Mouse (Mus musculus) forebrain, embryonic 14.5 days (tissue): ENCODE data around the gene Ccl21b. TPM values are rescaled to one million over a fixed set of nuclear protein-coding genes. Genes with fewer than 3 reads are reported as not detected.
"Not testable (repeated sequence)": the region's sequence is repeated elsewhere in the genome, so short reads cannot be mapped to it uniquely, and the experiment has no call there.

ENCODE experiments used
- ATAC-seq: fragments of 200-750 bp; cut with Nextera tagmentation; 2 replicates; pipeline ENCODE4 v1.8.0; 2017; ENCODE audit warnings: mild to moderate bottlenecking, moderate library complexity
- DNase-seq: peaks from one replicate; pipeline ENCODE4 v3.0.0-alpha.2; 2015; ENCODE audit warnings: low spot score
- H3K27ac ChIP-seq: fragments of 300-500 bp; sonication (generic); 2 replicates; pipeline ENCODE4 v1.5.1; 2014; ENCODE audit warnings: low read depth, mild to moderate bottlenecking, control low read depth, low read length, moderate library complexity
- H3K27me3 ChIP-seq: fragments of 300-500 bp; sonication (generic); replicated peaks from 2 replicates; pipeline ENCODE4 v1.6.1; 2014; ENCODE audit warnings: low read length, control low read depth, mixed read lengths; ENCODE audit not compliant: control insufficient read depth, insufficient read depth
- H3K36me3 ChIP-seq: fragments of 300-500 bp; sonication (generic); 2 replicates; pipeline ENCODE4 v1.6.1; 2014; ENCODE audit warnings: low read length, control low read depth; ENCODE audit not compliant: control insufficient read depth, insufficient read depth
- H3K4me1 ChIP-seq: fragments of 300-500 bp; sonication (generic); 2 replicates; pipeline ENCODE4 v1.6.1; 2014; ENCODE audit warnings: antibody characterized with exemption, low read length, control low read depth; ENCODE audit not compliant: control insufficient read depth, insufficient read depth
- H3K4me2 ChIP-seq: fragments of 300-500 bp; sonication (generic); 2 replicates; pipeline ENCODE4 v1.6.1; 2014; ENCODE audit warnings: mild to moderate bottlenecking, control low read depth, low read length
- H3K4me3 ChIP-seq: fragments of 300-500 bp; sonication (generic); 2 replicates; pipeline ENCODE4 v1.5.1; 2014; ENCODE audit warnings: low read depth, low read length, control low read depth
- H3K9ac ChIP-seq: fragments of 300-500 bp; sonication (generic); 2 replicates; pipeline ENCODE4 v1.6.1; 2014; ENCODE audit warnings: mild to moderate bottlenecking, low read length, control low read depth, moderate library complexity
- H3K9me3 ChIP-seq: fragments of 300-500 bp; sonication (generic); replicated peaks from 2 replicates; pipeline ENCODE4 v1.6.1; 2016; ENCODE audit warnings: low read length, control low read depth, mixed read lengths; ENCODE audit not compliant: control insufficient read depth
- WGBS: fragments of 180-500 bp; shearing (Covaris S2); extraction: QIAGEN DNeasy Blood & Tissue Kit; methylation state at CpG from one replicate; pipeline ENCODE4 v1.1.7; 2014; 5-methylcytosine and 5-hydroxymethylcytosine counted together
- polyA plus RNA-seq: library from polyadenylated mRNA; unstranded; fragments of >200 nt; fragmentation: Nextera tagmentation; extraction: Ambion mirVana; gene quantifications from 2 replicates; pipeline ENCODE4 v1.2.1, GENCODE M21; 2014

Gene Ccl21b
- not detected in 2 replicates for polyA plus RNA-seq

DNA sequence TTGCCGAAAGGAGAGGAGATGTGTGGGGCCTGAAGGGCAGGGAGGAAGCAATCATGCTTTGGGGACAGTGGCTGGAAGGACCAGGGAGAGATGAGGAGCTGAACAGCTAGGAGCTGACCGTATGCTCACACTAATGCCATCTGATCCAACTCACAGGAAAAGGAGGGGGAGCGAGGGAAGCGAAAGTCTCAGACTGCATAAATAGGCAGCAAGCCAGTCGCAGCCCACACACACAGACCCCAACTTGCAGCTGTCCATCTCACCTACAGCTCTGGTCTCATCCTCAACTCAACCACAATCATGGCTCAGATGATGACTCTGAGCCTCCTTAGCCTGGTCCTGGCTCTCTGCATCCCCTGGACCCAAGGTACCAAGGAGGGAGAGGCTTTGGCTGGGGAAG, at the start of gene Ccl21b:
Gene Ccl21b, plus strand, starts transcription at position 301 of the 400 bp plus-strand sequence.
- H3K27ac ChIP-seq, H3K9me3 ChIP-seq, DNase-seq, H3K36me3 ChIP-seq, H3K4me3 ChIP-seq, H3K9ac ChIP-seq, H3K4me1 ChIP-seq, ATAC-seq, H3K4me2 ChIP-seq, H3K27me3 ChIP-seq: not testable (repeated sequence)
- WGBS, result no CpG with 5 or more reads among the region's 5 CpGs

- not testable (repeated sequence) for H3K9me3 ChIP-seq, H3K36me3 ChIP-seq, DNase-seq, ATAC-seq, H3K27me3 ChIP-seq, H3K4me2 ChIP-seq, H3K27ac ChIP-seq, H3K4me1 ChIP-seq, H3K9ac ChIP-seq, H3K4me3 ChIP-seq
- WGBS, result no CpG with 5 or more reads among the region's 4 CpGs
These were observed 15.2 kb upstream of the Ccl21b start, which contains the start of gene Gm10600 for GRCm38 (mm10) chr4:42240339-42240738. Gene Gm10600, plus strand, starts transcription at chr4:42240639.

DNA sequence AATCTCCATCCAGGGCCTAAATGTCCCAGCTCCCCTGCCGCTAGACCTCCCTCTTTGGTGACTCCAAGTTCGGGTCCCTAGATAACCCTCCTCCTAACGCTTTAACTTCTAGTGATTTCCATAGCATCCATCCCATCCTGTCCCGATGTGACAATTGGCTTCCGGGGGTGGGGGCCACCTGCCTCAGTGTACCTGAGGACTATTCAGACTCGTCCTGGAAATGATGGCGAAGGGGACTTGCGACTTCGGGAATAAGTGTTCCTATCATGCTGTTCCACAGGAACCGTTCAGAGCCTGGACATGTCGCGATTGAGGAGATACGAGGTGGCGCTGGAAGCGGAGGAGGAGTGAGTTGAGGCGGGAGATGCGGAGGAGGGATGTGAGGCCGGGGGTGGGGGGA, 38.4 kb downstream of the Ccl21b start, which contains the start of gene Gm21953:
Gene Gm21953, plus strand, starts transcription at position 301 of the 400 bp plus-strand sequence.
- H3K4me3 ChIP-seq, H3K9ac ChIP-seq, DNase-seq, H3K4me1 ChIP-seq, H3K27ac ChIP-seq, H3K27me3 ChIP-seq, H3K4me2 ChIP-seq, H3K36me3 ChIP-seq, ATAC-seq, H3K9me3 ChIP-seq: not testable (repeated sequence)
- no CpG with 5 or more reads among the region's 18 CpGs for WGBS

Other genes with a start within 250 kb of the Ccl21b start
- 0.17 and 0.42 TPM in 2 replicates for gene Gm21093, start 221.0 kb upstream of the Ccl21b start, polyA plus RNA-seq
- not detected in 2 replicates for gene Gm3893, start 164.6 kb upstream of the Ccl21b start, polyA plus RNA-seq
- gene Gm13304, start 140.9 kb upstream of the Ccl21b start, polyA plus RNA-seq, result 0.42 TPM in 1 of 2 replicates, not detected in the other
- 1.6 TPM in 1 of 2 replicates, not detected in the other for gene Gm13306, start 102.3 kb upstream of the Ccl21b start, polyA plus RNA-seq
- gene Gm13305, start 87.2 kb upstream of the Ccl21b start, polyA plus RNA-seq, result not detected in 2 replicates
- not detected in 2 replicates for gene Gm10600, start 15.1 kb upstream of the Ccl21b start, polyA plus RNA-seq
- gene Gm21953, start 38.5 kb downstream of the Ccl21b start, polyA plus RNA-seq, result not detected in 2 replicates
- not detected in 2 replicates for gene Fam205a3, start 62.6 kb downstream of the Ccl21b start, polyA plus RNA-seq
- not detected in 2 replicates for gene Gm21586, start 183.6 kb downstream of the Ccl21b start, polyA plus RNA-seq
- gene Gm2163, start 211.0 kb downstream of the Ccl21b start, polyA plus RNA-seq, result 0.14 TPM in 1 of 2 replicates, not detected in the other